Mouse (Mus musculus) CH12.LX (cell line): ENCODE measurements around the gene Sema3b. TPM values are rescaled to one million over a fixed set of nuclear protein-coding genes. Genes with fewer than 3 reads are reported as not detected.

Experiments used
- DNase-seq: peaks from one replicate; pipeline ENCODE4 v3.0.0-alpha.2; 2013; ENCODE audit errors: extremely low read depth
- H3K27ac ChIP-seq: 2 replicates; pipeline ENCODE4 v1.5.1; 2012; ENCODE audit warnings: low read depth, mild to moderate bottlenecking, control low read depth, moderate library complexity; ENCODE audit not compliant: insufficient read depth
- H3K27me3 ChIP-seq: replicated peaks from 2 replicates; pipeline ENCODE3; 2012; ENCODE audit warnings: inconsistent platforms
- H3K36me3 ChIP-seq, 2 experiments: replicated peaks in 1 of 2; 2 replicates each; pipeline versions ENCODE3 to v1.6.1; 2012; ENCODE audit warnings: inconsistent platforms in 1 of 2, low read length in 1 of 2, mild to moderate bottlenecking in 1 of 2, mixed read lengths in 1 of 2, moderate library complexity in 1 of 2; ENCODE audit not compliant: control insufficient read depth in 1 of 2, insufficient read depth in 1 of 2
- H3K4me1 ChIP-seq, 2 experiments: 2 replicates each; pipeline ENCODE4 v1.6.1; 2012; ENCODE audit warnings: inconsistent platforms in 1 of 2, moderate library complexity in 1 of 2; ENCODE audit not compliant: insufficient read depth in 2 of 2, control insufficient read depth in 1 of 2
- H3K4me2 ChIP-seq: 2 replicates; pipeline ENCODE4 v1.6.1; 2012; ENCODE audit warnings: low read depth, mild to moderate bottlenecking, control low read depth; ENCODE audit not compliant: poor library complexity, insufficient read depth, severe bottlenecking
- H3K4me3 ChIP-seq, 3 experiments: fragments of 150-350 bp in 1 of 3; sonication (generic) in 1 of 3; replicated peaks in 1 of 3; 2 replicates each; pipeline versions ENCODE3 to v1.5.1; 2011 to 2012; ENCODE audit warnings: low read depth in 2 of 3, low read length in 2 of 3, mild to moderate bottlenecking in 2 of 3, moderate library complexity in 2 of 3, control low read depth in 1 of 3, improper control_type of control experiment in 1 of 3, inconsistent platforms in 1 of 3, mixed read lengths in 1 of 3; ENCODE audit not compliant: poor library complexity in 1 of 3
- H3K79me2 ChIP-seq: replicated peaks from 2 replicates; pipeline ENCODE4 v1.6.1; 2012; ENCODE audit warnings: mild to moderate bottlenecking, moderate library complexity; ENCODE audit not compliant: control insufficient read depth, poor library complexity, insufficient read depth, severe bottlenecking; ENCODE audit errors: extremely low read depth
- H3K9ac ChIP-seq: 2 replicates; pipeline ENCODE4 v1.6.1; 2012; ENCODE audit warnings: low read depth, mild to moderate bottlenecking, control low read depth, moderate library complexity; ENCODE audit not compliant: insufficient read depth
- H3K9me3 ChIP-seq: replicated peaks from 2 replicates; pipeline ENCODE3; 2012; ENCODE audit warnings: low read length, inconsistent platforms, mixed read lengths
- CTCF ChIP-seq, 2 experiments: IDR thresholded peaks in 1 of 2; conservative IDR thresholded peaks in 1 of 2; 2 replicates each; pipeline ENCODE4 v1.5.1; 2011 to 2012; ENCODE audit warnings: low read depth in 2 of 2, low read length in 2 of 2, improper control_type of control experiment in 1 of 2, inconsistent platforms in 1 of 2, mild to moderate bottlenecking in 1 of 2, moderate library complexity in 1 of 2
- ELF1 ChIP-seq: IDR thresholded peaks from 2 replicates; pipeline ENCODE4 v1.6.1; 2014; ENCODE audit warnings: low read depth, mild to moderate bottlenecking, inconsistent platforms, low read length, improper control_type of control experiment
- ETS1 ChIP-seq: conservative IDR thresholded peaks from 2 replicates; pipeline ENCODE4 v1.6.1; 2012; ENCODE audit warnings: low read depth, mild to moderate bottlenecking, inconsistent platforms, low read length, improper control_type of control experiment, moderate library complexity
- MAZ ChIP-seq: IDR thresholded peaks from 2 replicates; pipeline ENCODE4 v1.6.1; 2012; ENCODE audit warnings: low read depth, mild to moderate bottlenecking, inconsistent platforms, low read length, improper control_type of control experiment, moderate library complexity
- MYC ChIP-seq: IDR thresholded peaks from 2 replicates; pipeline ENCODE4 v1.6.1; 2011; ENCODE audit warnings: low read depth, mild to moderate bottlenecking, improper control_type of control experiment, low read length
- NRF1 ChIP-seq: IDR thresholded peaks from 2 replicates; pipeline ENCODE4 v1.6.1; 2014; ENCODE audit warnings: low read depth, mild to moderate bottlenecking, inconsistent platforms, low read length, improper control_type of control experiment, moderate library complexity
- POLR2A ChIP-seq: IDR thresholded peaks from 2 replicates; pipeline ENCODE4 v1.6.1; 2011; ENCODE audit warnings: low read depth, mild to moderate bottlenecking, improper control_type of control experiment, low read length
- POLR2AphosphoS2 ChIP-seq: IDR thresholded peaks from 2 replicates; pipeline ENCODE4 v1.6.1; 2011; ENCODE audit warnings: low read depth, low read length, improper control_type of control experiment
- TCF12 ChIP-seq: IDR thresholded peaks from 2 replicates; pipeline ENCODE4 v1.6.1; 2014; ENCODE audit warnings: low read depth, mild to moderate bottlenecking, inconsistent platforms, low read length, improper control_type of control experiment
- ZMIZ1 ChIP-seq: IDR thresholded peaks from 2 replicates; pipeline ENCODE4 v1.6.1; 2012; ENCODE audit warnings: low read depth, mild to moderate bottlenecking, inconsistent platforms, low read length, improper control_type of control experiment
- dilution Hi-C: fragments of 300-500 bp; cut with MboI; formaldehyde crosslinking; loops from 2 replicates; pipeline ENCODE4 v1.14.3; 2020; ENCODE audit warnings: low sequenced_read_pairs; ENCODE audit not compliant: extremely low pct_unique_long_range_greater_than_20kb, extremely low pct_ligation_motif_present
- in situ Hi-C: fragments of 300-500 bp; cut with MboI; formaldehyde crosslinking; loops from 3 replicates; pipeline ENCODE4 v1.14.3; 2019; ENCODE audit warnings: low sequenced_read_pairs, low pct_ligation_motif_present, low pct_unique_long_range_greater_than_20kb, mixed read lengths
- polyA plus RNA-seq: library from polyadenylated mRNA; unstranded; fragments of >175 nt; gene quantifications from 2 replicates; pipeline ENCODE4 v1.2.1, GENCODE M21; 2012; ENCODE audit warnings: low read depth; ENCODE audit not compliant: insufficient read length
- total RNA-seq, 2 experiments: library from RNA; depleted of rRNA; stranded (reverse); fragments of 300-350 nt in 1 of 2; fragments of >200 nt in 1 of 2; gene quantifications; 2 replicates each; pipeline ENCODE4 v1.2.3; 2012 to 2014

Gene Sema3b
- total and polyA plus RNA-seq, 3 experiments, result 4.3 to 11.6 (median 8.0) TPM

DNA sequence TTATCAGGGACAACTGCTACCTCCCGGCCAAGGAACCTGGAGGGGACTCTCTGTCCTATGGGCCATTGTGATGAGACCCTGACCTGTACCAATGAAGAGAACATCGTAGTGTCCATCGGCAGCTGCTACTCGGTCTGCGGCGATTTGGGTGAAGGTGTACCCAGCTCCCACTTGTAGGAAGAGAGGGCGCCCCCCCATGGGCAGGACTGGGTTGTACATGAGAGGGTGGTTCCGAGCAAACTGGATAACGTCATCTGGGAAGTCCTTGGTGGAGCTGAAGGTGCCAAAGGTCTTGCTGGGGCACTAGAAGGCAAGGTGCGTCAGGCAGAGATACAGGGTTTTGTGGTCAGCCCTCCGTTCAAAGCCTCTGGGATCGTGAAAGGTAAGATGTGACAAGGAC, 8.3 kb downstream of the Sema3b start:
- H3K4me2 ChIP-seq, result no peak overlapping the region
- no peak overlapping the region for H3K9ac ChIP-seq
- in situ Hi-C loops, result no loop called here
- no peaks in the 10 kb centered on the region for H3K27me3 ChIP-seq
- H3K79me2 ChIP-seq, result no peaks in the 10 kb centered on the region
- H3K9me3 ChIP-seq, result no peaks in the 10 kb centered on the region
- peak in 1 of 2 experiments; percentile 36; a peak in 2 of 4 replicates for TF ChIP-seq CTCF (conservative IDR thresholded peaks at IDR 0.05 in 1 of 2, IDR thresholded peaks at IDR 0.05 in 1 of 2; ENCODE audit: low read depth in 2 of 2, low read length in 2 of 2)
- no peak for TF ChIP-seq TCF12
- no peak overlapping the region for H3K4me3 ChIP-seq
- no peak overlapping the region for H3K27ac ChIP-seq
- dilution Hi-C loops, result no loop called here
- H3K4me1 ChIP-seq, result peaks cover 27 to 48% of the 10 kb centered on the region in 2 experiments
- H3K36me3 ChIP-seq, result peaks cover 4 to 59% of the 10 kb centered on the region in 2 experiments
- DNase-seq, result no peak

DNA sequence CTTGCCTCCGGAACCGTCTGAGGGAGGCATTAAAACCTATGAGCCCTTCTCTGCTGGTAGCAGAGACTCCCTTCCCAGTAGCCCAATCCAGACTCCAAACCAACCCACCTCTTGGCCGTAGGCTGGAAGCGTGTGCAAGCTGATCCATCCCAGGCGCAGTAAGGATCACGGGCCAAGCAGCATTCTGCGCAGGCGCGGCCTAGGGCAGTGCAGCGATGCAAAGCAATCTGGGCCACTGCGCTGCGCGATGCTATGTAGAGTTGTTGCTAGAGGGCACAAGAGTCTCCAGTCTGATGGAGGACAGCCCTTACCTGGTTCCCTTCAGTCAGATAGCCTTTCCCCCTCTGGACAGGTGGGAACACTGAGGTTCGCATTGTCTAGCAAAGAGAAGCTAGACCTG, 9.2 kb downstream of the Sema3b start:
- no peak overlapping the region for H3K4me3 ChIP-seq
- DNase-seq, result no peak
- dilution Hi-C loops (no loop called here), in situ Hi-C loops (no loop called here)
- H3K36me3 ChIP-seq, result peaks cover 4 to 66% of the 10 kb centered on the region in 2 experiments
- H3K9me3 ChIP-seq, result no peaks in the 10 kb centered on the region
- H3K4me2 ChIP-seq, result no peak overlapping the region
- H3K9ac ChIP-seq, result no peak overlapping the region
- no peak overlapping the region for H3K27ac ChIP-seq
- no peaks in the 10 kb centered on the region for H3K27me3 ChIP-seq
- H3K4me1 ChIP-seq, result peaks cover 24 to 43% of the 10 kb centered on the region in 2 experiments
- TF ChIP-seq NRF1, result no peak
- no peak for TF ChIP-seq MYC
- TF ChIP-seq POLR2A, result no peak
- TF ChIP-seq POLR2AphosphoS2, result no peak
- no peak for TF ChIP-seq MAZ
- TF ChIP-seq ELF1, result no peak
- TF ChIP-seq ETS1, result no peak
- TF ChIP-seq ZMIZ1, result no peak
- H3K79me2 ChIP-seq, result no peaks in the 10 kb centered on the region

DNA sequence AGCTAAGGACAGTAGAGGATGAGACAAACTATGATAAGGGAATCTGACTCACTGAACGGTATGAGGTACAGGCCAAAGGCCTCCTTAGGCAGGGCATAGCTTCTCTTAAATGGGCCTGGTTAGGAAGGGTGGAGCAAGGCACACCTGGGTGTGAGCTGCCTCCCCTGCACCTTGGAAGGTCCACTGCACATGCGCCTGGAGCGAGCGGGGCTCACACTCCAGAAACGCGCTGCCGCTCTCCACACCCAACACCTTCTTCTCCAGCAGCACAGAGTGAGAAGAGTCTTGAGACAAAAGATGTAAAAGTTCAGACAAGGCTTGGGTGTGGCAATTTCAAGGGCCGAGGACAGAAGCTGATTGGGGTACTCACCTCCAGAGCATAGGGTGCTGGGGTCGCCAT, 9.6 kb downstream of the Sema3b start:
- TF ChIP-seq TCF12, result no peak
- Histone ChIP-seq H3K4me3 (no peak overlapping the region), H3K9me3 (no peaks in the 10 kb centered on the region), H3K36me3 (peaks cover 4 to 70% of the 10 kb centered on the region in 2 experiments), H3K79me2 (no peaks in the 10 kb centered on the region), H3K4me1 (peaks cover 24 to 39% of the 10 kb centered on the region in 2 experiments), H3K27ac (no peak overlapping the region), H3K4me2 (no peak overlapping the region), H3K27me3 (no peaks in the 10 kb centered on the region), H3K9ac (no peak overlapping the region)
- dilution Hi-C loops (no loop called here), in situ Hi-C loops (no loop called here)
- DNase-seq, result no peak
